Mouse (Mus musculus): ENCODE results near the gene Slc27a1.

Slc27a1 gene

DNA sequence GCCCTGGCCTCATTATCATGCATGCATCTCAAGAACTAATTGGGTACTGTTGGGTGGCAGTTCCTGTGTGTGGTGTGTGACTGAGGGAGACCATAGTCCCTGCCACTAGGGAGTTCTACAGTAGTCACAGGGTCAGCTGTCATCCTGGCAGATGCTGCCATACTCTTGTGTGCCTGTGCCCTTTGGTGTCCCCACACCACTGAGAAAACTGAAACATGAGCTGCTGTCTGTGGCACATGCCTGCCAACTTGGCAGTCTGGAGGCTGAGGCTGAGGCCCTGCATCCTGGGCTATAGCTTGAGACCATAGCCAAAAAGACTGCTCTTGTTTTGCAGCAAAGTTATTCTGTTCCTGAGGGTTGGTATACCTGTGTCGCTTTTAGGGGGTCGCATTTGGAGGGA is 51.1 kb downstream of the Slc27a1 start:
- DNase-seq (ENCODE audit: low spot score in 2 of 2) = no peak

DNA sequence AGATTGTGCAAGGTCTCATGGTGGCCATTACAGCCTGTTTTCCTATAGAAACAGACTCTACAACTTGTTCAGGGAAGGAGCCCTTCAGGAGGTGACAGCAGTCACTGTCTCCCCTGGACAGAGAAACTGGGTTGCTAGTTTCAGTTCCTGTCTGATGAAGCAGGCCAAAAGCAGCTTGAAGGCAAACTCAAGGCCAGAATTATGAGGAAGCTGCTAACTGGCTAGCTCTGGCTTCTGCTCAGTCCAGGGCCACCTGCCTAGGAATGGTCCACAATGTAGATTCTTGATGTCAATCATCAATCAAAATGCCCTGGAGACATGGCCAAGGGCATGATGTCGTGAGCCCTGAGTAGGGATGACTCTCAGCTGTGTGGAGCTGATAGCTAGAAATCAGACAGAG is 56.4 kb downstream of the Slc27a1 start:
- no peak for DNase-seq (ENCODE audit: low spot score in 2 of 2)

DNA sequence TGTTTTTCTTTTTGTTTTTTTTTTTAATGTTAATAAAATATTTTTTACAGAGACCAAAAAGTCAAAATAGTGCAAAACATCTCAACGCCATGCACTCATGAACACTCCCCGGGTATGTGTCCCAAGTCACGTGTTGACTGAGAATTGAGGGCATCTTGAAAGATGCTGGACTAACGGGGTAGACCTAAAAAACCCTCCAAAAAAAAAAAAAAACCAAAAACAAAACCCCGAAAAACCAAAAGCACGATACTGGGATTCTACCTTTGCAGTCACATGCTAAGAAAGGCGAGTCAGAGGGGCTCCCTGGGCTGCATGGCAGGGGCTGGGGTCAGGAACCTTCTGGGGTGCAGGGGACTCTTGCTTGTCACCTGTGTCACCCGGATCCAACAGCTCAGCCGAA is 58.1 kb downstream of the Slc27a1 start:
- DNase-seq (ENCODE audit: low spot score in 2 of 2) = no peak

DNA sequence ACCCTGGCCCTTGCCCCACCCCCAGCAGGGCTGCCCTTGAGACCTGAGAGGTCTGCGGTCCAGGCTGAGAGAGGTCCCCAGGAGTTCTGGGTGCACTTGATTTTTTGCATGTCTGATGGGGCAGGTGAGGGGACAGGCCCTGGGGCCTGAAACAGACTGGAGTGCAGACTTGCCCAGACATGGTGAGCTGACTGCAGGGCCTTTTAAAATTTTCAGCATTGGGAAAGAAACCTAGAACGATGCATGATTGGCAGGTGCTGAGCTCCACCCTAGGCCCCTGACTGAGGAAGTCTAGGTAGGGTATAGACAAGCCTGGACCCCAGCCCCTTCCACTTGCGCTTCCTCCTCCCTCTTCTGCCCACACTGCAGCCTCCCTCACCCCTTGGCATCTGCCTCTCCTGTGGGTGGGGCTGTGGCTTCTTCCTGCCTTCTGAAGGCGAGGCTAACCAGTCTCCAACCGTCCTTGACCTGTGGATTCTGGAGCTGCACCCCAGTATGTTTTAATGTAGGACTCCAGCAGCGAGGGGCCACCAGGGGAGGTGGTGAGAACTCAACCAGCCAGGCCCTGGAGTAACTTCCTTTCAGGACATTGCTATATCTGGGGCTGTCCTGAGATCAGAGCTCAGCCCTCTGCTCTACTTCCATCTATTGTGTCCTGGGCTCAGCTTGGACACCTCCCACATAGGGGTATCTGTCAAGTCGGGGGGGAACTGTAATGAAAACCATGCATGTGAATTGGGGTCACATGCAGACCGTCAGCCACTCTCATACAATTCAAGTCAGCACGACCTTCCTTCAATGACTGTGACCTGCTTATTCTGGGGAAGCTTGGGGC is 58.8 kb downstream of the Slc27a1 start:
- DNase-seq (ENCODE audit: low spot score in 2 of 2) = no peak

DNA sequence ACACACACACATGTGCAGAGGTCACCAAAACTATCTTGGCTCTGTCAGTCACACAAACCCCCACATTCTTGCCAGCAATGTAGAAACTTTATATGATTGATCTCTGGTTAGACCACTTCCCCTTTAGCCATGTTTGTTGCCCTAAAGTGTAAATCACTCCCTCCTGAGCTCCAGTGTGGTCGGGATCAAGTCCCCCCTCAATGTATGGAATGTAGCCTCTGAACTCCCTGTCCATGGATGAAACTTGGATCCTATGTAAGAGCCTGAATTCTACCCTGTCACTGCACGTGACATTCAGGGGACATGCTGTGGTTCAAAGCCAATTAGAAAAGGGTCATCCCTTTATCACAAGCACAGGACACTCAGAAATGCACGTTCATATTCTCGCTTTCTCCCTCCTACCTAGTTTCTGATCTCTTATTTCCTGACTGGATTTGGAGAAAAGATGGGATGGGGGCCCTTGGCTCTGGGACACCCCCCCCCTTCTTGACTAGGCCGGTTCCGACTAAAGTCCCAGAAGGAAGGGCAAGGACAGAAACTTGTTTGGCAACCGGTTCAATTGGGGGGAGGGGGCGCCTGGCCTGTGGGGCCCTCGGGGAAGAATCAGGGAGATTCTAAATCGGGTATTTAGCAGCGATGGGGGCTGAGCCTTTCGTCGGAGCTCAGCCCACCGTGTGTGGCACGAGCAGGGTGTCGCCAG is 59.9 kb downstream of the Slc27a1 start:
- no peak for DNase-seq (ENCODE audit: low spot score in 2 of 2)

DNA sequence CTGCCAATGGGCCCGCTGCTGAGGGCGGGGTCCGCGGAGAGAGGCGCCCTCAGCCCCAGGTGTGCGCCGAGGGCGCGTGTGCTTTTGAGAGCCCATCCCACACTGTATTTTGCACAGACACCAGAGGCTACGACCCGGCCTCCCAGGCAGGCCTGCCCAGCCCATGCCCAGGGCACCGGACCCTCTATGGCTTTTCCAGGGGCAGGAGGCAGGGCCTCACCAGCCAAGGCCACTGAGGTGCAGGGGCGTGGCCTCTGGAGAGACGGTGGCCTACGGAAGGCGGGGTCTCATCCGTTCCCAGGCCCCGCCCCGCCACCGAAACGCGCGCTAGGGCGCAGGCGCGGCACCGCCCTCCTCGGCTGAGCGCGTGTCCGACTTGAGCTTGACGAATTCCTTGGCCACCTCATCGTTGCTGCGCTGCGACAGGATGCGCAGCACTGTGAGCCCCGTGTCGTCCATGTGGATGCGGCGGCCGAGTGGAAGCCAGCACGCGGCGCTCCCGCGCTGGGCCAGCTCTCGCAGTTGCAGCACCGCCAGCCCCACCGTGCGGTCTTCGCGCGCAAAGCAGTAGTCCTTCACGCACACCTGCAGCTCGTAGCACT is 60.5 kb downstream of the Slc27a1 start:
- DNase-seq (ENCODE audit: low spot score in 2 of 2) = peak; percentile 84 to 92

DNA sequence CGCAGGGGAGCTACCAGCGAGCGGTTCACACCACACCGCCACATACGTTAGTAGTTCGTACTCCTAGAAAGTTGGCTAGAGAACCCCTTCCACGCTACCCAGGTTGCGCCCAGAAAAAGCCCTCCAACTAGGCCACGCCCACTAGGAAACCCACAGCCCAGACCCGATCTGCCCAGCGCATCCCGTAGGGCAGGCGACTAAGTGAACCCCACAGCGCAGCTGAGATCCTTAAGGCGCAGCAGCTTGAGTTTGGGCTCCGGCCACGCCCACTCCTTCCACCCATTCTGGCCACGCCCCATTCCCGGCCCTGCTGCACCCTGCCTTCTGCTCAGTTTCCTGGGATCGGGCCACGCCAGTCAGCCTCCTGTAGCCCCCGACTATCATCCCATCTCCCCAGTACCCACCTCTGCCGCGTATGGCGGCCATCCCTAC is 61.1 kb downstream of the Slc27a1 start:
- no peak for DNase-seq (ENCODE audit: low spot score in 2 of 2)

DNA sequence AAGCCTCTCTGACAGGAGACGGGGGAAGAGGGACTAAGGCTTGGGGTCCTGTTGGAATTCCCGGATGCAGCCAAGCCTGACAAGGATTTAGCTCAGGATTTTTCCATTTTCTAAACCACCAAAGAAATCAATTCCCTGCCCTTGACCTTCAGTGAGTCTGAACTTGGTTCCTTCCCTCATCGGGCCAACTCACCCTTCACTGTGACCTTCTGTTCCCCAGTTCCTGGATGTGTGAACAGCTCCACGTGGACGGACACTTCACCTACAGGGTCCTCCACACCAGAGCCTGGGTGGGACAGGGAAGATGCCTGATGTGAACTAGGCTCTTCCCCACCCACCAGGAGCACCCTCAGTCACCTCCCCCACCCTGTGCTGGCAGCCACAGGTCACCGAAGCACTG is 62.1 kb downstream of the Slc27a1 start:
- DNase-seq (ENCODE audit: low spot score in 2 of 2) = no peak

DNA sequence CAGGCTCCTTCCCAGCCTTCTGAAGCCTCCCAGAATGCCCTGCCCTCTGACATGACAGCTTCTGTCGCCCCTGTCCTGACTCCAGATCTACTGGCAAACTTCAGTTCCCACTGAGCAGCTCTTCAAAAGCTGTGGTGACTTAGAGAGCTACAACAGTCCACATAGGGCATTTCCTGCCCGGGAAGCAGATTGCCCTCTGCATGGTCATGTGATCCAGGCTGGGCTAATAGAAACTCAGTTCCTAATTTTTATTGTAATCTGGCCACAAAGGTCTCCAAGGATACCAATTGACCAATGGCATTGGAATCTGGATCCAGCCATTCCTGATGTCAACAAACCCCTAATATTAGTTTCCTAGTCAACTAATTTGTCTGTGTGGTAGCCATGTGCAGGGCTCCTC is 63.2 kb downstream of the Slc27a1 start:
- no peak for DNase-seq (ENCODE audit: low spot score in 2 of 2)

DNA sequence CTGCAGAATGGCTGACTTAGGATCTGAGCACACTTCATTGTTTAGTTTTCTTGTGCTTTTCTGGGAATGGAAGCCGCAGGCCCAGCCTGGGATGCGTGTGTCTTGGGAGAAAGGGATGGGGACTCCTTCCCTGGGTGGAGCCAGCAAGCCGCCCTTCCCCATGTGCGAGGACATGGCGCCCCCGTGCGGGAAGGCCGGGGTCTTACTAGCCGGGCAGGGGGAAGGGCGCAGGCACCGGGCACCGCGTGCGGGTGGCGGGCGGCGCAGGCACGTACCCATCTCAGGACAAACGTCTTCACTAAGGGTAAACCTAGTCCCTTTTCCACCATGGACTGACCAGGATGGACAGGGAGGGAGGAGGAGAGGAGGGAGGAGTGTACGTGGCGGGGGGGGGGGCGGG is 64.5 kb downstream of the Slc27a1 start:
- DNase-seq (ENCODE audit: low spot score in 2 of 2) = no peak

DNA sequence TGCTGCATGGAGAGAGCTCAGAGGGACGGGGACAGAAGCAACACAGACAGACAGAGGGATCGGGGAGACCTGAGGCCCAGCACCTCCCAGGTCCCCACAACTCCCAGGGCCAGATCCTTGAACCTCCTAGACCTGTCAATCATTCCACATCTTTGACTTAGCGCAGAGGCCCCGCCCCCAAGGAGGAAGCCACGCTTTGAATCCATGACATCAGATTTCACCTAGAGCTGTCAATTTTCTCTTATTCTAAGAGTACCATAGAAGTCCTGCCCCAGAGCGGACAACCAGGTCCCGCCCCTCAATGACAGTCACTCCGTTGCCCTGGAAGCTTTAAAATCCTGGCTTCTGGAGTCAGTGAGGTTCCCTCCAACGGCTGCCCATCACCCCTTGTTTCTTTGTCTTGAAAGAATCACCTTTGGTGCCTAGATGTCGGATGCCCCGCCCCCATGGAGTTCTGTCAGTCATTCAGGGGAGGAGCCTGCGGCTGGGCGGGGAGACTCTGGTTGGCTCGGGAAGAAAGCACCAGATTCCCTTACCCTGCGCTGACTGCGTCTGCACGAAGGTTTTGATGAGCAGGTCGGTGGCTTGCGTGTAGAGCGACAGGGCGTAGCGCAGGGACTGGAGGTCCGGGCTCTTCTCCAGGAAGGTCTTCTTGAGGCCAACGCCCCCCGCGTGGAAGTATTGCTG is 65.4 kb downstream of the Slc27a1 start:
- no peak for DNase-seq (ENCODE audit: low spot score in 2 of 2)
